20 mouse cellular contexts compared by ENCODE assay signal in genomic region chr16:18598006-18598405, GRCm38 (mm10). TPM values are rescaled to one million over a fixed set of nuclear protein-coding genes. Genes with fewer than 3 reads are reported as not detected.
"Had no signal": no experiment of that assay in that cellular context is flagged by ENCODE, and none has a peak within 500 bp of the region (broad histone marks: within the 10 kb centered on the region; RNA-seq: fewer than 3 reads in every experiment).

No protein-coding gene starts in this region.

- DNase-seq: lung, adult 18-20 months; lung, embryonic 14.5 days; lung, postnatal 10 days; lung, postnatal 4 days; midbrain, embryonic 14.5 days; retina, postnatal 1 day; right cerebral cortex, adult 18-20 months; spleen, adult 18-20 months; thymus, adult 18-20 months; thymus, postnatal 14 days; thymus, postnatal 36 days had no signal

- ATAC-seq: midbrain, embryonic 16.5 days had no signal

- H3K9ac ChIP-seq: liver, embryonic 14.5 days; lung, embryonic 14.5 days; midbrain, embryonic 12.5 days; neural tube, embryonic 13.5 days; neural tube, embryonic 15.5 days had no signal

- H3K27ac ChIP-seq: liver, embryonic 14.5 days; midbrain, embryonic 10.5 days; midbrain, embryonic 12.5 days; neural tube, embryonic 13.5 days; neural tube, embryonic 15.5 days had no signal

- H3K4me2 ChIP-seq: lung, embryonic 14.5 days; midbrain, embryonic 12.5 days; neural tube, embryonic 13.5 days; neural tube, embryonic 15.5 days had no signal

- H3K9me3 ChIP-seq: megakaryocyte, embryonic 14.5 days; midbrain, embryonic 10.5 days; midbrain, embryonic 12.5 days; neural tube, embryonic 13.5 days; neural tube, embryonic 15.5 days had no signal

- H3K4me3 ChIP-seq: megakaryocyte, embryonic 14.5 days; midbrain, embryonic 10.5 days; midbrain, embryonic 12.5 days; myocyte; neural tube, embryonic 13.5 days; neural tube, embryonic 15.5 days had no signal

- H3K36me3 ChIP-seq: midbrain, embryonic 10.5 days; midbrain, embryonic 12.5 days; neural tube, embryonic 13.5 days; neural tube, embryonic 15.5 days had no signal

- H3K4me1 ChIP-seq: midbrain, embryonic 12.5 days; neural tube, embryonic 13.5 days; neural tube, embryonic 15.5 days had no signal

RNA-seq across cellular contexts. Expression of gene Gm49601, which starts 28.2 kb away (rescaled TPM):
- polyA plus RNA-seq: thymus, postnatal 0 days had no signal
